Mouse (Mus musculus) lung, embryonic 16.5 days (tissue): Measurements from ENCODE around the gene Ephx4. TPM values are rescaled to one million over a fixed set of nuclear protein-coding genes. Genes with fewer than 3 reads are reported as not detected.
A peak's percentile ranks its signal among the peaks of the same experiment; 100 is the strongest.
"Not testable (repeated sequence)": the region's sequence is repeated elsewhere in the genome, so short reads cannot be mapped to it uniquely, and the experiment has no call there.

ENCODE experiments used
- ATAC-seq: fragments of 200-750 bp; cut with Nextera tagmentation; 2 replicates; pipeline ENCODE4 v1.8.0; 2017; ENCODE audit warnings: low read depth, mild to moderate bottlenecking, moderate library complexity
- H3K27ac ChIP-seq: fragments of 300-500 bp; sonication (generic); 2 replicates; pipeline ENCODE4 v1.5.1; 2014; ENCODE audit warnings: mild to moderate bottlenecking, control low read depth, low read length
- H3K27me3 ChIP-seq: fragments of 300-500 bp; sonication (generic); 2 replicates; pipeline ENCODE4 v1.6.1; 2014; ENCODE audit warnings: low read depth, low read length, mixed read lengths; ENCODE audit not compliant: control insufficient read depth, insufficient read depth
- H3K36me3 ChIP-seq: fragments of 300-500 bp; sonication (generic); 2 replicates; pipeline ENCODE4 v1.6.1; 2014; ENCODE audit warnings: low read length; ENCODE audit not compliant: control insufficient read depth, insufficient read depth
- H3K4me1 ChIP-seq: fragments of 300-500 bp; sonication (generic); replicated peaks from 2 replicates; pipeline ENCODE4 v1.6.1; 2014; ENCODE audit warnings: low read length, mixed read lengths; ENCODE audit not compliant: control insufficient read depth, insufficient read depth
- H3K4me2 ChIP-seq: fragments of 300-500 bp; sonication (generic); 2 replicates; pipeline ENCODE4 v1.6.1; 2014; ENCODE audit warnings: low read depth, low read length, control low read depth
- H3K4me3 ChIP-seq: fragments of 300-500 bp; sonication (generic); 2 replicates; pipeline ENCODE4 v1.5.1; 2014; ENCODE audit warnings: mild to moderate bottlenecking, low read length, control low read depth
- H3K9ac ChIP-seq: fragments of 300-500 bp; sonication (generic); 2 replicates; pipeline ENCODE4 v1.6.1; 2014; ENCODE audit warnings: low read length, control low read depth
- H3K9me3 ChIP-seq: fragments of 300-500 bp; sonication (generic); 2 replicates; pipeline ENCODE4 v1.6.1; 2016; ENCODE audit warnings: low read length; ENCODE audit not compliant: control insufficient read depth
- WGBS: fragments of 180-500 bp; shearing (Covaris S2); extraction: QIAGEN DNeasy Blood & Tissue Kit; methylation state at CpG from one replicate; pipeline ENCODE4 v1.1.7; 2014; 5-methylcytosine and 5-hydroxymethylcytosine counted together
- polyA plus RNA-seq: library from polyadenylated mRNA; unstranded; fragments of >200 nt; fragmentation: Nextera tagmentation; extraction: Ambion mirVana; gene quantifications from 2 replicates; pipeline ENCODE4 v1.2.1, GENCODE M21; 2015

Gene Ephx4
- polyA plus RNA-seq, 1 experiment from 2014 or later: 1.9 TPM

- ATAC-seq, H3K9ac ChIP-seq, H3K27ac ChIP-seq, H3K36me3 ChIP-seq, H3K4me1 ChIP-seq, H3K9me3 ChIP-seq, H3K4me2 ChIP-seq, H3K4me3 ChIP-seq, H3K27me3 ChIP-seq: not testable (repeated sequence)
Observed at GRCm38 (mm10) chr5:107386448-107386847, 16.1 kb upstream of the Ephx4 start.

- no peak overlapping the region for H3K4me2 ChIP-seq
- no peak for ATAC-seq
- no peak overlapping the region for H3K27ac ChIP-seq
- H3K4me3 ChIP-seq: no peak overlapping the region
- no peaks in the 10 kb centered on the region for H3K4me1 ChIP-seq
- H3K27me3 ChIP-seq: no peaks in the 10 kb centered on the region
- WGBS: 90% methylated on average over 1 of the region's 1 CpGs
- H3K36me3 ChIP-seq: 0 out of 2 replicates have a peak, but pooled peaks cover 2% of the 10 kb centered on the region
- no peaks in the 10 kb centered on the region for H3K9me3 ChIP-seq
- no peak overlapping the region for H3K9ac ChIP-seq
Observed at GRCm38 (mm10) chr5:107387788-107388187, 14.7 kb upstream of the Ephx4 start.

GRCm38 (mm10) chr5:107389373-107389772, 13.2 kb upstream of the Ephx4 start:
- H3K27ac ChIP-seq: no peak overlapping the region
- H3K36me3 ChIP-seq: no peaks in the 10 kb centered on the region
- H3K9me3 ChIP-seq: no peaks in the 10 kb centered on the region
- 85% methylated on average over 2 of the region's 2 CpGs for WGBS
- no peak overlapping the region for H3K4me3 ChIP-seq
- no peak for ATAC-seq
- no peaks in the 10 kb centered on the region for H3K4me1 ChIP-seq
- H3K27me3 ChIP-seq: no peaks in the 10 kb centered on the region
- H3K4me2 ChIP-seq: no peak overlapping the region
- H3K9ac ChIP-seq: no peak overlapping the region

- Histone ChIP-seq H3K36me3 (no peaks in the 10 kb centered on the region), H3K27ac (no peak overlapping the region), H3K9me3 (no peaks in the 10 kb centered on the region), H3K9ac (no peak overlapping the region), H3K4me1 (no peaks in the 10 kb centered on the region), H3K4me3 (no peak overlapping the region), H3K4me2 (no peak overlapping the region), H3K27me3 (no peaks in the 10 kb centered on the region)
- no peak for ATAC-seq
- 59% methylated on average over 2 of the region's 2 CpGs for WGBS
Observed at GRCm38 (mm10) chr5:107394437-107394836, 8.1 kb upstream of the Ephx4 start.

- Histone ChIP-seq H3K4me2 (peak overlapping the region; percentile 97), H3K36me3 (no peaks in the 10 kb centered on the region), H3K4me3 (peak overlapping the region; percentile 63), H3K27me3 (peaks cover 24% of the 10 kb centered on the region), H3K27ac (no peak overlapping the region), H3K9me3 (no peaks in the 10 kb centered on the region), H3K9ac (peak overlapping the region; percentile 69), H3K4me1 (peaks cover 7% of the 10 kb centered on the region)
- WGBS: under 1% methylated on average over 75 of the region's 80 CpGs
- ATAC-seq: peak; percentile 84
Observed at GRCm38 (mm10) chr5:107403011-107403946, 743 bp downstream of the Ephx4 start.

GRCm38 (mm10) chr5:107403947-107404684, 1.6 kb downstream of the Ephx4 start:
- Histone ChIP-seq H3K4me2 (peak overlapping the region; percentile 97), H3K9ac (peak overlapping the region; percentile 69), H3K4me3 (peak overlapping the region; percentile 63), H3K4me1 (peaks cover 7% of the 10 kb centered on the region), H3K36me3 (no peaks in the 10 kb centered on the region), H3K27ac (no peak overlapping the region), H3K27me3 (peaks cover 24% of the 10 kb centered on the region), H3K9me3 (no peaks in the 10 kb centered on the region)
- no peak for ATAC-seq
- WGBS: 32% methylated on average over 11 of the region's 12 CpGs

GRCm38 (mm10) chr5:107405361-107405760, 2.8 kb downstream of the Ephx4 start:
- no peak overlapping the region for H3K27ac ChIP-seq
- H3K9me3 ChIP-seq: no peaks in the 10 kb centered on the region
- ATAC-seq: no peak
- H3K27me3 ChIP-seq: peaks cover 24% of the 10 kb centered on the region
- H3K4me3 ChIP-seq: no peak overlapping the region
- H3K36me3 ChIP-seq: no peaks in the 10 kb centered on the region
- H3K9ac ChIP-seq: no peak overlapping the region
- WGBS: 69% methylated on average over 4 of the region's 4 CpGs
- H3K4me2 ChIP-seq: no peak overlapping the region
- peaks cover 7% of the 10 kb centered on the region for H3K4me1 ChIP-seq

- Histone ChIP-seq H3K36me3 (no peaks in the 10 kb centered on the region), H3K9me3 (no peaks in the 10 kb centered on the region), H3K4me1 (no peaks in the 10 kb centered on the region), H3K27ac (no peak overlapping the region), H3K4me2 (no peak overlapping the region), H3K4me3 (no peak overlapping the region), H3K27me3 (peaks cover 2% of the 10 kb centered on the region; the same call in 1 of the 2 replicates), H3K9ac (no peak overlapping the region)
- WGBS: 66% methylated on average over 1 of the region's 1 CpGs
- ATAC-seq: no peak
Observed at GRCm38 (mm10) chr5:107410305-107410704, 7.8 kb downstream of the Ephx4 start.

- H3K27me3 ChIP-seq: no peaks in the 10 kb centered on the region
- no peak overlapping the region for H3K9ac ChIP-seq
- H3K4me1 ChIP-seq: no peaks in the 10 kb centered on the region
- ATAC-seq: no peak
- H3K4me3 ChIP-seq: no peak overlapping the region
- H3K36me3 ChIP-seq: no peaks in the 10 kb centered on the region
- H3K9me3 ChIP-seq: no peaks in the 10 kb centered on the region
- H3K27ac ChIP-seq: no peak overlapping the region
- 39% methylated on average over 4 of the region's 4 CpGs for WGBS
- H3K4me2 ChIP-seq: no peak overlapping the region
Observed at GRCm38 (mm10) chr5:107411326-107411725, 8.8 kb downstream of the Ephx4 start.
